Mouse (Mus musculus) forebrain, embryonic 16.5 days (tissue): ENCODE data around the gene Cc2d2b. TPM values are rescaled to one million over a fixed set of nuclear protein-coding genes. Genes with fewer than 3 reads are reported as not detected.

Experiments used
- ATAC-seq: fragments of 200-750 bp; cut with Nextera tagmentation; 2 replicates; pipeline ENCODE4 v1.8.0; 2017; ENCODE audit warnings: mild to moderate bottlenecking, moderate library complexity
- H3K27ac ChIP-seq: fragments of 300-500 bp; sonication (generic); 2 replicates; pipeline ENCODE4 v1.5.1; 2014; ENCODE audit warnings: low read length, control low read depth
- H3K27me3 ChIP-seq: fragments of 300-500 bp; sonication (generic); replicated peaks from 2 replicates; pipeline ENCODE4 v1.6.1; 2014; ENCODE audit warnings: low read length; ENCODE audit not compliant: control insufficient read depth, insufficient read depth
- H3K36me3 ChIP-seq: fragments of 300-500 bp; sonication (generic); 2 replicates; pipeline ENCODE4 v1.6.1; 2014; ENCODE audit not compliant: control insufficient read depth, insufficient read depth
- H3K4me1 ChIP-seq: fragments of 300-500 bp; sonication (generic); replicated peaks from 2 replicates; pipeline ENCODE4 v1.6.1; 2014; ENCODE audit warnings: low read length; ENCODE audit not compliant: control insufficient read depth, insufficient read depth
- H3K4me2 ChIP-seq: fragments of 300-500 bp; sonication (generic); 2 replicates; pipeline ENCODE4 v1.6.1; 2014; ENCODE audit warnings: mild to moderate bottlenecking, low read length, control low read depth
- H3K4me3 ChIP-seq: fragments of 300-500 bp; sonication (generic); replicated peaks from 2 replicates; pipeline ENCODE4 v1.5.1; 2014; ENCODE audit warnings: mild to moderate bottlenecking, low read length, control low read depth
- H3K9ac ChIP-seq: fragments of 300-500 bp; sonication (generic); replicated peaks from 2 replicates; pipeline ENCODE4 v1.6.1; 2014; ENCODE audit warnings: low read depth, low read length, control low read depth
- H3K9me3 ChIP-seq: fragments of 300-500 bp; sonication (generic); 2 replicates; pipeline ENCODE4 v1.6.1; 2016; ENCODE audit warnings: low read length; ENCODE audit not compliant: control insufficient read depth
- WGBS: fragments of 180-500 bp; shearing (Covaris S2); extraction: QIAGEN DNeasy Blood & Tissue Kit; methylation state at CpG from one replicate; pipeline ENCODE4 v1.1.7; 2014; 5-methylcytosine and 5-hydroxymethylcytosine counted together
- polyA plus RNA-seq: library from polyadenylated mRNA; unstranded; fragments of >200 nt; fragmentation: Nextera tagmentation; extraction: Ambion mirVana; gene quantifications from 2 replicates; pipeline ENCODE4 v1.2.1, GENCODE M21; 2015

Gene Cc2d2b
- polyA plus RNA-seq, 1 experiment from 2014 or later, result 0.60 TPM

- Histone ChIP-seq H3K9ac (no peak overlapping the region), H3K27ac (no peak overlapping the region), H3K4me2 (no peak overlapping the region), H3K4me3 (no peak overlapping the region), H3K9me3 (no peaks in the 10 kb centered on the region), H3K27me3 (no peaks in the 10 kb centered on the region), H3K4me1 (no peaks in the 10 kb centered on the region), H3K36me3 (peaks cover 54% of the 10 kb centered on the region)
- 89% methylated on average over 6 of the region's 6 CpGs for WGBS
- ATAC-seq, result no peak
Observed at GRCm38 (mm10) chr19:40841083-40841482, 92.5 kb downstream of the Cc2d2b start.

GRCm38 (mm10) chr19:40841593-40841992 is 93.0 kb downstream of the Cc2d2b start:
- no peaks in the 10 kb centered on the region for H3K4me1 ChIP-seq
- H3K4me3 ChIP-seq, result no peak overlapping the region
- WGBS, result 91% methylated on average over 13 of the region's 13 CpGs
- peaks cover 56% of the 10 kb centered on the region for H3K36me3 ChIP-seq
- H3K27me3 ChIP-seq, result no peaks in the 10 kb centered on the region
- no peak for ATAC-seq
- H3K4me2 ChIP-seq, result no peak overlapping the region
- no peak overlapping the region for H3K27ac ChIP-seq
- H3K9ac ChIP-seq, result no peak overlapping the region
- H3K9me3 ChIP-seq, result no peaks in the 10 kb centered on the region

- Histone ChIP-seq H3K27me3 (no peaks in the 10 kb centered on the region), H3K27ac (no peak overlapping the region), H3K36me3 (peaks cover 53% of the 10 kb centered on the region), H3K9me3 (no peaks in the 10 kb centered on the region), H3K4me2 (no peak overlapping the region), H3K4me1 (no peaks in the 10 kb centered on the region), H3K4me3 (no peak overlapping the region), H3K9ac (no peak overlapping the region)
- WGBS, result 92% methylated on average over 13 of the region's 13 CpGs
- no peak for ATAC-seq
Observed at GRCm38 (mm10) chr19:40844731-40845130, 96.2 kb downstream of the Cc2d2b start.

- WGBS, result 79% methylated on average over 12 of the region's 12 CpGs
- no peak overlapping the region for H3K27ac ChIP-seq
- H3K9me3 ChIP-seq, result no peaks in the 10 kb centered on the region
- H3K4me1 ChIP-seq, result no peaks in the 10 kb centered on the region
- no peaks in the 10 kb centered on the region for H3K27me3 ChIP-seq
- no peak overlapping the region for H3K9ac ChIP-seq
- H3K36me3 ChIP-seq, result peaks cover 41% of the 10 kb centered on the region
- H3K4me3 ChIP-seq, result no peak overlapping the region
- ATAC-seq, result no peak
- H3K4me2 ChIP-seq, result no peak overlapping the region
Observed at GRCm38 (mm10) chr19:40849391-40849790, 100.8 kb downstream of the Cc2d2b start.

GRCm38 (mm10) chr19:40859555-40859954 is 111.0 kb downstream of the Cc2d2b start:
- no peaks in the 10 kb centered on the region for H3K9me3 ChIP-seq
- peak; percentile 57; the same call in 1 of the 2 replicates for ATAC-seq
- 40% methylated on average over 4 of the region's 4 CpGs for WGBS
- H3K36me3 ChIP-seq, result no peaks in the 10 kb centered on the region
- H3K4me3 ChIP-seq, result no peak overlapping the region
- no peak overlapping the region for H3K9ac ChIP-seq
- no peak overlapping the region for H3K27ac ChIP-seq
- H3K27me3 ChIP-seq, result peaks cover 3% of the 10 kb centered on the region; the same call in 1 of the 2 replicates
- H3K4me2 ChIP-seq, result no peak overlapping the region
- no peaks in the 10 kb centered on the region for H3K4me1 ChIP-seq

- Histone ChIP-seq H3K36me3 (no peaks in the 10 kb centered on the region), H3K4me3 (no peak overlapping the region), H3K27me3 (peaks cover 20% of the 10 kb centered on the region), H3K4me1 (no peaks in the 10 kb centered on the region), H3K9me3 (no peaks in the 10 kb centered on the region), H3K4me2 (no peak overlapping the region), H3K9ac (no peak overlapping the region), H3K27ac (no peak overlapping the region)
- no peak for ATAC-seq
- 27% methylated on average over 5 of the region's 5 CpGs for WGBS
Observed at GRCm38 (mm10) chr19:40868284-40868683, 119.7 kb downstream of the Cc2d2b start.

GRCm38 (mm10) chr19:40869425-40870105 is 121.0 kb downstream of the Cc2d2b start:
- no peak overlapping the region for H3K9ac ChIP-seq
- no peaks in the 10 kb centered on the region for H3K36me3 ChIP-seq
- no peak for ATAC-seq
- no peak overlapping the region for H3K4me2 ChIP-seq
- peaks cover 22% of the 10 kb centered on the region for H3K27me3 ChIP-seq
- H3K27ac ChIP-seq, result no peak overlapping the region
- 93% methylated on average over 3 of the region's 3 CpGs for WGBS
- no peaks in the 10 kb centered on the region; the same call in 1 of the 2 replicates for H3K9me3 ChIP-seq
- H3K4me3 ChIP-seq, result no peak overlapping the region
- H3K4me1 ChIP-seq, result no peaks in the 10 kb centered on the region

- Histone ChIP-seq H3K9me3 (no peaks in the 10 kb centered on the region; the same call in 1 of the 2 replicates), H3K27ac (peak overlapping the region; percentile 84), H3K4me1 (no peaks in the 10 kb centered on the region), H3K4me3 (peak overlapping the region; percentile 57), H3K36me3 (no peaks in the 10 kb centered on the region), H3K4me2 (peak overlapping the region; percentile 66), H3K27me3 (peaks cover 44% of the 10 kb centered on the region), H3K9ac (peak overlapping the region; percentile 64)
- 2% methylated on average over 51 of the region's 51 CpGs for WGBS
- peak; percentile 98 for ATAC-seq
Observed at GRCm38 (mm10) chr19:40872955-40873665, 124.6 kb downstream of the Cc2d2b start.
